Mouse (Mus musculus) v-Abl transformed pro-B cells (cell line): ENCODE measurements around the gene Gas2l1.

Source experiments
- in situ Hi-C, 2 experiments: fragments of 400-800 bp; cut with MboI; formaldehyde crosslinking; loops; one replicate each; pipeline ENCODE4 v1.15.1; 2025; ENCODE audit not compliant: unreplicated experiment in 2 of 2

Gene Gas2l1

DNA sequence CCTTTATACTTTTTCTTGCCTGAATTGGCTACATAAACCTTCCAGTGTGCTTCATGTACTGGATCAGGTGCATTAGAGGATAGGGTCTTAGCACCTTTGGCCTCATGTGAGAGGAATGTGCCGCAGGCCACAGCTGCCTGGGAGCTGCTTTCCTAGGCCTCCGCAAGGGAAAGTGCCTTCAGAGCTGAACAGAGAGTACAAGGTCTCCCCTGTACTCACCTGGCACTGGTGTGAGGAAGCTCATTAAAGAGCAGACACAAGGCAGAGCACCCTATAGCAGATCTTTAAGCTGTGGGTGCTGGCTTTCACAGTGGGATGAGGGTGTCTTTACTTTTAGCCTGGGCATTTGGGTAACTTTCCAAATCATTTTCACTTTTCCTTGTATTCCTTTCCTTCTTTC lies 59.6 kb downstream of the Gas2l1 start:
- in situ Hi-C loops: no loop called here
